Mouse (Mus musculus): Measurements from ENCODE around the gene Vdr. TPM values are rescaled to one million over a fixed set of nuclear protein-coding genes. Genes with fewer than 3 reads are reported as not detected.

Vdr gene
- polyA plus RNA-seq, 1 experiment: 0.20 TPM

- TF ChIP-seq FLI1 (IDR thresholded peaks at IDR 0.05; ENCODE audit: low read length) (no peak), GATA1 (IDR thresholded peaks at IDR 0.05; ENCODE audit: borderline replicate concordance, low read length) (no peak)
- H3K4me1 ChIP-seq: peaks cover 74% of the 10 kb centered on the region
- no peaks in the 10 kb centered on the region for H3K36me3 ChIP-seq (replicated peaks; ENCODE audit: low read length)
Measured at GRCm38 (mm10) chr15:97836894-97837247, 73.6 kb downstream of the Vdr start.

GRCm38 (mm10) chr15:97836153-97836893 lies 74.1 kb downstream of the Vdr start:
- Histone ChIP-seq H3K4me1 (peaks cover 72% of the 10 kb centered on the region), H3K9me3 (no peaks in the 10 kb centered on the region), H3K27me3 (replicated peaks) (peaks cover 37% of the 10 kb centered on the region), H3K36me3 (replicated peaks; ENCODE audit: low read length) (no peaks in the 10 kb centered on the region), H3K4me3 (replicated peaks) (no peak overlapping the region)
- no peak for TF ChIP-seq GATA1 (IDR thresholded peaks at IDR 0.05; ENCODE audit: borderline replicate concordance, low read length)
- no peak for TF ChIP-seq FLI1 (IDR thresholded peaks at IDR 0.05; ENCODE audit: low read length)

More at GRCm38 (mm10) chr15:97836894-97837247, 73.6 kb downstream of the Vdr start:
- Histone ChIP-seq H3K4me3 (replicated peaks) (no peak overlapping the region), H3K9me3 (no peaks in the 10 kb centered on the region), H3K27me3 (replicated peaks) (peaks cover 32% of the 10 kb centered on the region)

GRCm38 (mm10) chr15:97832764-97833479 lies 77.5 kb downstream of the Vdr start:
- Histone ChIP-seq H3K27me3 (replicated peaks) (peaks cover 68% of the 10 kb centered on the region), H3K4me3 (replicated peaks) (peak overlapping the region; percentile 62), H3K36me3 (replicated peaks; ENCODE audit: low read length) (no peaks in the 10 kb centered on the region), H3K4me1 (peaks cover 69% of the 10 kb centered on the region), H3K9me3 (no peaks in the 10 kb centered on the region)
- TF ChIP-seq FLI1 (IDR thresholded peaks at IDR 0.05; ENCODE audit: low read length) (no peak), GATA1 (IDR thresholded peaks at IDR 0.05; ENCODE audit: borderline replicate concordance, low read length) (no peak)

DNA sequence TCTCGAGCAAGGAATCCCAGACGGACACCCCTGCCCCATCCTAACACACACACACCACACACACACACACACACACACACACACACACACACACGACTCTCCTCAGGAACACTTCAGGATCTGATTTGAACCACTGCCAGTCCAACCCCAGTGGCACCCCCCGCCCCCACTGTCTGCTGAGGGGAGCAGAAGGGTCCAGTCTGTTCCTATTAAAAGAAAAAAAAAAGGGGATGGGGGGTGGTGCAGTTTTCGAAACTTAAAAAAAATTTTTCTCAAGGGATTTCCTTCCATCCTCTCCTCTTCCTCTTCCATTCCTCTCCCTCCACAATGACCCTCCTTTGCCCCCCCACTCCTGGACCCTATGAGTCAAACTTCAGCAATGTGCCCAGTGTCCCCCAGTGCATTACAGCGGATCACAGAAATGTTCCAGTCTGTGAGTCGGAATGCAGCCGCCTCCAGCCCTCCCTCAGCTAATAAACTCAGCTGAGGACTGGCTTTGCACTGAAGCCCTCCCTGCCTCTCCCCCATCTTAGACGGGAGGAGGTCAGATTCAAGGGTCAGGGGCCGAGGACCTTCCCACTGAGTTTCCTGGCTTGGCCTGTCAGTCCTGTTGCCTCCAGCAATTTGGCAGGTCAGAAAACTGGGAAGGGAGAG lies 78.3 kb downstream of the Vdr start:
- TF ChIP-seq GATA1 (IDR thresholded peaks at IDR 0.05; ENCODE audit: borderline replicate concordance, low read length) (no peak), FLI1 (IDR thresholded peaks at IDR 0.05; ENCODE audit: low read length) (no peak)
- Histone ChIP-seq H3K4me1 (peaks cover 66% of the 10 kb centered on the region), H3K9me3 (no peaks in the 10 kb centered on the region), H3K27me3 (replicated peaks) (peaks cover 71% of the 10 kb centered on the region), H3K36me3 (replicated peaks; ENCODE audit: low read length) (no peaks in the 10 kb centered on the region), H3K4me3 (replicated peaks) (peak overlapping the region; percentile 96)

DNA sequence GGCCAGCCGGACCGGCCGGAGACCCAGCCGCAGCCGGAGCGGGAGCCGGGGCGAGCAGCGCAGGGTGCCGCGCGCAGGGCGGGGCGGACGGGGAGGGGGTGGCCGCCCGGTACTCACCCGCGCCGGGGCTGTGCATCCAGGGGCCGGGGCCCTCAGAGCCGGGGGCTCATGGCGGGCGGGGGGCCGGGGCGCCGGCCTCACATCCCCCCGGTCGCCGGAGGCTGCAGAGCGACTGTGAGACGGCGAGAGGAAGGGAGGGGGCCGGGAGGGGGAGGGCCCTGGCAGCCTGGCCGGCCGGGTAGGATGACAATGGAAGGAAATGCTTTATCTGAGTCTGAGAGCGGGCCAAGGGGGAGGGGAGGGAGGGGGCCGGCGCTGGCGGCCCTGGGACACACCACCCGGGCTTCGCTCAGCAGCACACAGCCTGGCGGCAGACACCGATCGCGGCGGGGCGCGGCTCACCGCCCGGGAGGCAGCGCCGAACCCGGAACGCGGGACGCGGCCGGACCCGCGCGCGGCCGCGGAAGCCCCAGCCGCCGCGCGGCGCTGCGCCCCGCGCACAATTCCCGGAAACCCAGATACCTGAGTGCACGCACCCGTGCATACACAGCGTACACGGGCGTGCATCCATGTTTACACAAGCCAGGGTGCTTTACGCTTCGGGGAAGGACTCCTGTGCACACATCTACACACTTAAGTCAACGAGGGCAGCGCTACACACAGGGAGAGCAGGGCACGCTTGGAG lies 79.0 kb downstream of the Vdr start:
- peaks cover 65% of the 10 kb centered on the region for H3K4me1 ChIP-seq
- TF ChIP-seq GATA1 (IDR thresholded peaks at IDR 0.05; ENCODE audit: borderline replicate concordance, low read length) (no peak), FLI1 (IDR thresholded peaks at IDR 0.05; ENCODE audit: low read length) (no peak)
- H3K4me3 ChIP-seq (replicated peaks): peak overlapping the region; percentile 96
- no peaks in the 10 kb centered on the region for H3K36me3 ChIP-seq (replicated peaks; ENCODE audit: low read length)
- H3K9me3 ChIP-seq: no peaks in the 10 kb centered on the region
- H3K27me3 ChIP-seq (replicated peaks): peaks cover 74% of the 10 kb centered on the region

GRCm38 (mm10) chr15:97830788-97831241 lies 79.6 kb downstream of the Vdr start:
- Histone ChIP-seq H3K4me1 (peaks cover 66% of the 10 kb centered on the region), H3K9me3 (no peaks in the 10 kb centered on the region), H3K4me3 (replicated peaks) (peak overlapping the region; percentile 96), H3K36me3 (replicated peaks; ENCODE audit: low read length) (no peaks in the 10 kb centered on the region), H3K27me3 (replicated peaks) (peaks cover 80% of the 10 kb centered on the region)
- no peak for TF ChIP-seq FLI1 (IDR thresholded peaks at IDR 0.05; ENCODE audit: low read length)
- no peak for TF ChIP-seq GATA1 (IDR thresholded peaks at IDR 0.05; ENCODE audit: borderline replicate concordance, low read length)

DNA sequence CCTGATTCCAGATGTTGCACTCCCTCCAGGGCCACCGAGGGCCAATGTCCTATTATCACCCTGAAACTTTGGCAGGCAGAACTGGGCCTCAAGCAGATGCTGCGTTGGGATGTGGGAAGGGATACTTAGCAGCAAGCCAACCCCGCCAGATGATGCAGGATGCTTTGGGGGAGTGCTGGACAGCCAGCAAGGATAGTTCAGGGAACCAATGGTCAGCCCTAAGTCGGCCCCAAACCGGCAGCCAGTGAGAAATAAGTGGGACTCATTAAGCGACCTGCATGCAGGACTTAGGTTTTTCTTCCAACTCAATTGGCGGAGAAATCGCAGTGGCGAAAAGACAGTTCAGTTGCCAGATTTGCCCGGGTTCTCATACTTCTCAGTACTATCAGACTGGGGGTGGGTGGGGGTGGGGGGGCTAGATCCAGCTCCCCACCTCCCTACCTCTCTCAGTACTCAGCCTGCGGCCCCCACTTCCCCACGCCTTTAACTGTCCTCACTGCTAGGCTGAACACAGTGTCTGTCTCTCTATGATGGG lies 80.1 kb downstream of the Vdr start:
- Histone ChIP-seq H3K4me3 (replicated peaks) (peak overlapping the region; percentile 96), H3K4me1 (peaks cover 71% of the 10 kb centered on the region), H3K9me3 (no peaks in the 10 kb centered on the region), H3K27me3 (replicated peaks) (peaks cover 83% of the 10 kb centered on the region), H3K36me3 (replicated peaks; ENCODE audit: low read length) (no peaks in the 10 kb centered on the region)
- TF ChIP-seq FLI1 (IDR thresholded peaks at IDR 0.05; ENCODE audit: low read length): no peak
- no peak for TF ChIP-seq GATA1 (IDR thresholded peaks at IDR 0.05; ENCODE audit: borderline replicate concordance, low read length)

DNA sequence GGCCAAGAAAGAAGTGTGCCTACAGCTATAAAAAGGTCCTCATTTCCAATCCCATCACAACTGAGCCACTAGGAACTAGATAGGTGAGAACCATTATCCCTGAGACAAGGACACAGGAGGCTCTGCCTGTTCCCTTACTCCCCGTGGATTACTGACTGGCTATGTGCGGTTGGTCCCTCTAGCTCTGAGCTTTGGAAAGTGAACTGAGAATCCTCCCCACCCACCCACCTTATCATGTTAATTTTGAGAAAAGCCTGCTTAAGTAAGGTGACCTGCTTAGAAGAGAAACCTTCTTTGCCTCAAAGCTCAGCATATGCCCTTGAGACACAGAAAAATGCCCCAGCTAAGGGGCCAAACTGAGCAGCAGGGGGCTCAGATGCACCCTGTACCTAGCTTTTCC lies 81.0 kb downstream of the Vdr start:
- Histone ChIP-seq H3K4me3 (replicated peaks) (peak overlapping the region; percentile 66), H3K27me3 (replicated peaks) (peaks cover 77% of the 10 kb centered on the region), H3K4me1 (peaks cover 80% of the 10 kb centered on the region), H3K36me3 (replicated peaks; ENCODE audit: low read length) (no peaks in the 10 kb centered on the region), H3K9me3 (no peaks in the 10 kb centered on the region)
- no peak for TF ChIP-seq GATA1 (IDR thresholded peaks at IDR 0.05; ENCODE audit: borderline replicate concordance, low read length)
- TF ChIP-seq FLI1 (IDR thresholded peaks at IDR 0.05; ENCODE audit: low read length): no peak

GRCm38 (mm10) chr15:97828901-97829338 lies 81.5 kb downstream of the Vdr start:
- peaks cover 85% of the 10 kb centered on the region for H3K4me1 ChIP-seq
- TF ChIP-seq GATA1 (IDR thresholded peaks at IDR 0.05; ENCODE audit: borderline replicate concordance, low read length) (no peak), FLI1 (IDR thresholded peaks at IDR 0.05; ENCODE audit: low read length) (no peak)
- no peaks in the 10 kb centered on the region for H3K9me3 ChIP-seq
- H3K36me3 ChIP-seq (replicated peaks; ENCODE audit: low read length): peaks cover 2% of the 10 kb centered on the region
- peaks cover 73% of the 10 kb centered on the region for H3K27me3 ChIP-seq (replicated peaks)
- peak overlapping the region; percentile 66 for H3K4me3 ChIP-seq (replicated peaks)

Data from megakaryocyte, embryonic 14.5 days (primary cell).